Mouse (Mus musculus) frontal cortex, postnatal 25 days (tissue): Measurements from ENCODE around the gene Sema6d.

ENCODE experiments used
- DNase-seq, 2 experiments: peaks; one replicate each; pipeline ENCODE4 v3.0.0; 2022; ENCODE audit warnings: low spot score in 2 of 2

The Sema6d gene

DNA sequence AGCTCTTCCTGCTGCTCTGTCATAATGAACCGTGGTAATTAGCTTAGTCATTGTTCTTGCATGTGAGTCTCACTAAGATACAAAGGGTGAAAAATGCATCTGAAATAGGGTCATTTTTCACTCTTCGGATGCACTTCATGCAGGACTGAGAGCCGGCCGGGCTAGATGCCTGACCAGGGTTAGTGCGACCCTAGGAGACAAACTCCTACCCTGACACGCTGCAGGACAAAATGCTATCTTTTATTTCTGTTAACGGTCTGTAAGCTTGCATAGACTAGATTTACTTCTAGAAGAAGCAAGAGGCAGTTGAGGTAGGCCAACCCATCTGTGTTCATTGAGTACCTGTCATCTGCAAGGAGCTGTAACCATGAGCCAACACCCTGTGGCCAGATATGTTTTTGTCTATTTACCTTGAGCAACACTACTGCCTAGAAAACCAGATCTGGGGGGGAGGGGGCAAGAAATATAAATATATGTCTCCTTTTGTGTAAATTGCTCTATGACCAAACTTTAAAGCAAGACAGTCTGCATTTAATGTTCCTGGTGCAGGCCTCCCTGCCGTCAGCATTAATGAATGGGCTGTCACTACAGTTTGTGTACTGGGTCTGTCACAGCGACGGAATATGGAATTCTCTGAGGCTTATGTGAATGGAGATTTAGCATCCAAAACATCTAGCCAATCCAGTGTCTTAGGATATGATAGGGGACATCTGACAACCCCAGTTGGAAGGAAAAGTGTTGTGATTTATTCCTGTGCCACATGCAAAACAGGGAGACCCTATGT, 523.1 kb downstream of the Sema6d start:
- no peak for DNase-seq

DNA sequence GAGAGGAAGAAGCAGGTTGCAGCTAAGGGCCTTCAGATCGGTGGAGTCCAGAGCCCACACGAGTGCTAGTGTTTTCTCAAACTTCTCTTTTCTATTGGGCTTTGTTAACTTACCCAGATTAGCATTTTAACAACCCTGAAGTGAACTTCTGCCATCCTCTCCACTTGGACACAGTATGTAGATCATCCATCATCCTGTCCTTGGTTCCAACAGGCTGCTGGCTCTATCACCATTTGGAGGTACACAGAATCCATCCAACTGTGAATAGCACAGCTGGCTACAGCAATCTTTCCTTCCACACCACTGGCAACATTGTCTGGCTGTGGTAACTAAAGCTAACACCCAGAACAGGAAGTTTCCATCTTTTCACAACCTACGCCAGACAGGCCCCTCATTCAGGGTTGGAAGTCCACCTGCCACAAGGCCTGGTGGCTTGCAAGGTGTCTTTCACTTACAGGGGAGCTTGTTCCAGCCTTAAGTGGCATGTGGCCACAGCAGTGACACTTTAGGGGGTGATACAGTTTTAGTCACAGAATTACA, 524.0 kb downstream of the Sema6d start:
- DNase-seq: no peak

DNA sequence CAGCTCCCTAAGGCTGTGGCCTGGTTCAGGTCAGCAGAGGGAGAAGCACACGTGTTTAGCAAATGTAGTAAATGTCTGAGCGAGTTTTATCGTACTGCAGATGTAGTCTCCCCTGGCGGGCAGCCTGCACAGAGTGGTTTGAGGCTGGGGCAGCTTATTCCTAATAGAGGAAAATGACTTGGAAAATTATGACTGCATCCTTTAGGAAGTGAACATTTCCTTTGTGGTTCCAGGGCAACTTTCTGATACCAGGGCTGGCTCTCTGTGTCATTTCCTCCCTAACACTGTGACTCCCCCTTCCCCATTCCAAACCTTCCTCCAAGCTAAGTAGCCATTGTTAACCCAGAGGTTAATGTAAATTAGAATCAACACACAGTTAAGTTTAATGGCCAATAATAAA, 527.0 kb downstream of the Sema6d start:
- DNase-seq: no peak

GRCm38 (mm10) chr2:124617440-124617839, 527.7 kb downstream of the Sema6d start:
- no peak for DNase-seq

GRCm38 (mm10) chr2:124618091-124618490, 528.3 kb downstream of the Sema6d start:
- DNase-seq: no peak

- DNase-seq: no peak
These were observed 528.9 kb downstream of the Sema6d start for GRCm38 (mm10) chr2:124618526-124619219.

DNA sequence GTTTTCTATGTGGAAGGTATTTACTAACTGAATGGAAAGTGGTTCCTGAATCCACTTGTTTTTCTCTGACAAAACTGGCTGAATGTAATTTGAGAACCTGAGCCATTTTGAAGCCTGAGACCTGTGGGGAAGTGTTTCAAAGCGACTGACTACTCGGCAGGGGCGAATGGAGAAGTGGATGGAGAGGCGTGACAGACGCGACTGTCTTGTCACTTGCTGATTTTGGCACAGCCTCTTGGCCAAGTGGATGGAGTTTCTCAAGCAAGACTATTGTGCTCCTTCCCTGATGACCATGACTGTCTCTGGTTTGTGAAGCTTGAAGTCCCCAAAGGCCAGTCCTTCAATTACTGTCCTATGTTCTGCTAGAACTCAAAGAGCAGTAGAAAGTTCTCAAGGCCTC, 530.7 kb downstream of the Sema6d start:
- DNase-seq: no peak

DNA sequence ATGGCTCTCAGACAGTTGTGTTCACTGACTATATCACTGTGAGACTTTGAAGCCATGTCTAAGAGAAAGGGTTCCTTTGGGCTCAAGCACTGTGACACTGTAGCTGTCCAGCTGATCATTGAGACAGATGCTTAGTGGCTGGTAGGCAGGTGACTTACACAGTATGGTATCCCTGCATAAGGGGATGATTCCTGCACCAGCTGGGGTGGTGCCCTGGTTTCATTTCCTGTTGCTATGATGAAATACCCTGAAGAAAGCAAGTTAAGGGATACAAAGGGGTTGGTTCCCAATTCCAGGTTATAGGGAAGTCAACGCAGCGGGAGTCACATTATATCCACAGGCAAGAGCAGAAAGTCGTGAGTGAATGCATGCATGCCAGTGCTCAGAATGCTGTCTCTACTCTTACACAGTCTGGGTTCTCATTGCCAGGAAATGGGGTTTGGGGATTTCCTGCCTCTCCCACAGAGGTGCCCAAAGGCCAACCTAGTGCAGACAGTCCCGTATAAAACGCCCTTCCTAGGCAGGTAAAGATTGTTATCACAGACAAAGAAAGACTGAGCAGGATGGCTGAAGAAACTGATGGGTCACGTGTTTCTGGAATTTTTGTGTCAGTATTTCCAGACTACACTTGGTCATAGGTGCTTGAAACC, 532.3 kb downstream of the Sema6d start:
- DNase-seq: no peak

GRCm38 (mm10) chr2:124624247-124624929, 534.6 kb downstream of the Sema6d start:
- no peak for DNase-seq

DNA sequence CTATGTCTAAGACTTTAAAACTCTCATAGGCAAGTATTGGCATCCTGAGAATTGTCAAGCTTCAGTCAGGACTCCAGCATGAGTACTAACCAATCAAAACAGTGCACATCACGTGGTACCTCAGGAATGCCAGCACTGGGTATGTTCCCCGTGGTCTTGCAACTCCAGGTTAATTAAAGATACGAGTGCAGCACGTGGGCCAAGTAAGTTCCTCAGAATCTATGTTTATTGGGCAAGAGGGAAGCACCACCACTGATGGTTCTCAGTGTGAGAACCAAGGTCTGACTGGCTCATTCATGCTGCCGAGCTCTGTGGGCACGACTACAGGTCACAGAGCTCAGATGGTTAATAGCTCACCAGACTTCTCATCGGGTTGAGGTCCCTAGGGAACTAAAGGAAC, 536.7 kb downstream of the Sema6d start:
- no peak for DNase-seq

- DNase-seq: no peak
These were observed 537.9 kb downstream of the Sema6d start for GRCm38 (mm10) chr2:124627664-124628063.

DNA sequence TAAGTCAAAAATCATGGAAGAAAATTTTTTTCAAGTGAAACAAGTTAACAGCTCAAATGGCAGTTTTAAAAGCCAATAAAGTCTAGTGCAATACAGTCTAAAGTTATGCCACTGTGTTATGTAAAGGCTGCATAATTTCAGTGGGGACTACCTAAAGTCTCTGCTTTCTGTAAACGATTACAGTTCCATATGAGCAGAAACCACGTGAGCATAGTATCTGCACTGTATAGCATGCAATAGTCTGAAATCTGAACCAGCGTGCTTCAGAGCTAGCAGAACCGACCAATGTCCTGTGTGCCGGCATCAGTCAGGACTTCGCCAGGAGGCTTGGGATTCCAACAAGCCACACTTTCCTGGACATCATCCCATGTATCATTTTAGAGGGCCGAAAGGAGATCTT, 538.9 kb downstream of the Sema6d start:
- no peak for DNase-seq

- DNase-seq: no peak
These were observed 544.7 kb downstream of the Sema6d start for GRCm38 (mm10) chr2:124634400-124634998.

- DNase-seq: no peak
These were observed 545.6 kb downstream of the Sema6d start for GRCm38 (mm10) chr2:124635271-124635865.

- no peak for DNase-seq
These were observed 547.3 kb downstream of the Sema6d start for GRCm38 (mm10) chr2:124637080-124637479.

GRCm38 (mm10) chr2:124639221-124639963, 549.6 kb downstream of the Sema6d start:
- no peak for DNase-seq

GRCm38 (mm10) chr2:124640500-124641193, 550.9 kb downstream of the Sema6d start:
- DNase-seq: no peak

DNA sequence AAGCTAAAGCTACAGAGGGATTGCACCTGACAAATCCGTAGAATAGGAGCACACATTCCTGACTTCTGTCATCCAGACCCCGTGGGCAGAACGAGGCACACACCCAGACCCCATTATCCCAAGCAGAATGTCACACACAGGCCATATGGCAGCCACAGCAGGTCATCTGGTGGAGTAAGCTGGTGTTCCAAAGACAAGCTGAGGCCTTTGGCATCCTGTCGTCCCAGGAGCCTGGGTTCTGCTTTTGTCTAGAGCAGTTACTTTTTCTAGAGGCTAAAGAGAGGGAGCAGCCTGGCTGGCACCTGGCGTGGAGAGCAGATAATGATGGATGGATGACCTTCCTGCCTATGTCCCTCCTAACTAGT, 551.4 kb downstream of the Sema6d start:
- DNase-seq: no peak

DNA sequence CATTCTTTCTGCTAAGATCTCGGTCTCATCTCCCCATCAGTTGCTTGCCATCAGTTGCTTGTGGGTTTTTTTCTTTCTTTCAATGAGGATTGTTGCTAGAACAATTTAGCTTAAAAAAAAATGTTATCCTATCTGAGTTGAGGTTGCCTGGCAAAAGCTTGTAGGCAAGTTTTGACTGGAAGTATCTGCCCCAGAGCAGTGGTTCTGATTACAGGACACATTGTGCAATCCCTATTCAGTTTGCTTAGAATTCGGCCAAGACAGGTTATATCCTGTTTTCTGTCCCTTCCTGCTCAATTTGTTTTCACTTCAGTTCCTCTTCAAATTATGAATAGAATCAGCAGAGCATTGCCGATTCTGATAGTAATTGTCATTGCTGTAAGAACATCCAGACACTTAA, 552.4 kb downstream of the Sema6d start:
- DNase-seq: no peak

DNA sequence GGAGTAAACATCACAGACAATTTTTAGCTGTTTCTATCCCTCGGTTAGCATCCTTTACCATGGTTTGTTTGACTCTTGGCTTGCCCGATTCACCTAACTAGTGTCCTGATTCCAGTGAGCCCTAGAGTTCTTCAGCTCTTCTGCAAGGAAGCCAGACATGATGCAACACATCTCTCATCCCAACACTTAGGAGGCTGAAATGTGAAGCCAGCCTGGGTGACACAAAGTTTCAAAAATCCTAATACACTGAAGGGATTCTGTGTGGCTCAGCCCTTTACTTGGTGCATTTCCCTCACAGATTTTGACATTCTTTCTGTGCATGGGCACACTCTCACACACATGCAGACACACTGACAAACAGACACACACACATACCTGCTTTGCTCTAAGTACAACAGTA, 560.8 kb downstream of the Sema6d start:
- no peak for DNase-seq
